Mouse (Mus musculus) thymus, postnatal 14 days (tissue): ENCODE measurements around the gene Atp6v1b1.

Experiments
- DNase-seq: peaks from one replicate; pipeline ENCODE4 v3.0.0; 2021

Atp6v1b1 gene

DNA sequence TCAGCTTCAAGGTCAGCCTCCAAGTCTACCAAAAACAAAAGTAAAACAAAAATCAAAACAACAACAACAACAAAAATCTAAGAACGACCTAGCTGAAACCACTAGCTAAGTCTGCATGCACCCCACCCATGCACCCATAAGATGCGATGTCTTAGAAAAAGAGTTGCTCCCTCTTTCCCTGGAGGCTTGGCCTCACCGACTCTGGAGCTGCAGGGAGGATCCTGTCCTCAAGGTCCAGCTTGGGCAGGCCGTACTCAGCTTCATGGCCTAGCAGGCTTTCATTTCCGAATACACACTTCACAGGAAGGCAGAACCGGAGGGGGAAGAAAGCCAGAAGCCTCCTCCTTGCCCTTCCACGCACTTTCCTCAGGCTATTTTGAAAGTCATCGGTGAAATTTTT, 25.8 kb upstream of the Atp6v1b1 start:
- DNase-seq: no peak

DNA sequence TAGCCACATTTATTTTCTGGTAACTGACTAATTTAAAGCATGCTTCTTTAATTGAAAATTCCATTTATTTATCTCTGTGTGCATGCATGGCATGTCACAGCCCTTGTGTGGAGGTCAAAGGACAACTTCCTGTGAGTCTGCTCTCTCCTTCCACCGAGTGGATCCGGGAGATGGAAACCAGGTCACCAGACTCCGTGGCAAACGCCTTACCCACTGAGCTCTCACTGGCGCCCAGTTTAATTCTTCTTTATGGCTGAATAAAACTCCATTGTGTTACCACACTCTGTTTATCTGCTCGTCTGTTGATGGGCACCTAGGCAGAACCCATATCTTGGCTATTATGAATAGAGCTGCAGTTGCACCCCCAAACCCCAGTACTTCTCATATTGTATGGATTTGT, 20.3 kb upstream of the Atp6v1b1 start:
- DNase-seq: no peak

DNA sequence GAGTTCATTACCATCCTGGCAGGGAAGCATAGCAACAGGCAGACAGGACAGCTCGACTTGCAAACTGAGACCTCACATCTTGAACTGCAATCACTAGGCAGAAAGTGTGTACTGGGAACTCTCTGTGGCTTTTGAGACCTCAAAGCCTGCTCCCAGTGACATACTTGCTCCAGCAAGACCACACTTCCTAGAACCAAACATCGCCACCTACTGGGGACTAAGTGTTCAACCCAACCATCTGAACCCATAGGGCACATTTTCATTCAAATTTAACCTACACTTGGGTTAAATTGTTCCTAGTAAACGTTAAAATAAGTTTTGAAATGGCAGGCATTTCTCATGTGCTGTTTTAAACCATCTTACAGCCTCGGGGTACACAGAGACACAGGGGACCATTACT, 15.6 kb upstream of the Atp6v1b1 start:
- DNase-seq: no peak

DNA sequence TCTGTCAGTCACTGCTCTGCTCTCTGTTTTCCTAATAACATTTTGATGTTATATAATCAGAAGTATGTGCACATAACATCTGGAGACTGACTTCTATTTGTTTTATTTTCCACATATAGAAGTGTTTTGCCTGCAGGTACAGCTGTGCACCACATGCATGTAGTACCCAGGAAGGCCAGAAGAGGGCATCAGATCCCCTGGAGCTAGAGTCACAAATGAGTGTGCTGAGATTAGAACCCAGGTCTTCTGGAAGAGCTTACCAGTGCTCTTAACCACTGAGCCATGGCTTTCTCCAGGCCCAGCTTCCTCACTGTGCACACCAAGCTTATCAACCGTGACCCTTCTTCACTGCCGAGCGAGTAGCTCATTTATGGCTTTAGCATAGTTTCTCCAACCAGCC, 14.3 kb upstream of the Atp6v1b1 start:
- peak; percentile 56 for DNase-seq

DNA sequence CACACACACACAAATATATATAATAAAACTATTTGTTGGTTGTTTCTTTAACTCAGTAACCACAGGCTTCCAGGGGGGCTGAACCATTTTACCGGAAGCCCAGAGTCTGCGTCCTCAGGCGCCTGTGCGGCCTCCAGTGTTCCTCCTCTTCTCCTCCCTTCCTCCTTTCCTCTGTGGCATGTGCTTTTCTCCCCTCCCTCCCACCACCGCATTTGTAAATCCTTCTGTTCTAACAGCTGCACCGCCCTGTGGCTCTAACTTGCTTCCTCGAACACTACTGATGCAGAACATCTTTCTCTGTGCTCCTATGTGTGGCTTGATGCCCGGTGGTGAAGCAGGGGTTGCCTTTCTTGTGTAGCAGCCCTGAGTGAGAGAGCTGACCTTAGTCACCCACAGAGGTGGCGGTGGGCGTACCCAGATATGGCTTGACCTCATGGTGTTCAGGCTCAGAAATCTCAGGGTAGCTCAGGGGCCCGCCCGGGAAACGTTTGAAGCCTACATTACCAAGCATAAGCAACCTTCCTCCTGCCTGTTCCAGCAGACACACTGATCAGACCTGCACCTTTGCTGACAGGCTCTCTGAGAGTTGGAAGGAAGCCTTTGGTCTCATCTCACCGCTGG, 13.3 kb upstream of the Atp6v1b1 start:
- DNase-seq: no peak

DNA sequence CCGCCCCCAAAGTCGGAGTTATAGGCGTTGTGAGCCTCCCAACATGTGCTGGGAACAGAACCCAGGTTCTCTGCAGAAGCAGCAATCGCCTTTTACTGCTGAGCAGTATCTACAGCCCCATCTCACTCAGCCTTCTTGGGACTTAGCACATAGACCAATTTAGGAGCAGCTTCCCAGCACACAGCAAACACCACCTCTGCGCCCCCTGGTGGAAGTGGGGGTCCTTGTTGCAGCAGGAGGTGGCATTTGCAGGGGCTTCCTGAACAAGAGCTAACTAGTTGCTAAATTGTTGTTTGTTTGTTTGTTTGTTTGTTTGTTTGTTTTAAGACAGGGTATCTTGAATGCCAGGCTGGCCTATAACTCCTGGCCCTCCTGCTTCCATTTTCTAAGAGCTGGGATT, 11.7 kb upstream of the Atp6v1b1 start:
- DNase-seq: peak; percentile 82

DNA sequence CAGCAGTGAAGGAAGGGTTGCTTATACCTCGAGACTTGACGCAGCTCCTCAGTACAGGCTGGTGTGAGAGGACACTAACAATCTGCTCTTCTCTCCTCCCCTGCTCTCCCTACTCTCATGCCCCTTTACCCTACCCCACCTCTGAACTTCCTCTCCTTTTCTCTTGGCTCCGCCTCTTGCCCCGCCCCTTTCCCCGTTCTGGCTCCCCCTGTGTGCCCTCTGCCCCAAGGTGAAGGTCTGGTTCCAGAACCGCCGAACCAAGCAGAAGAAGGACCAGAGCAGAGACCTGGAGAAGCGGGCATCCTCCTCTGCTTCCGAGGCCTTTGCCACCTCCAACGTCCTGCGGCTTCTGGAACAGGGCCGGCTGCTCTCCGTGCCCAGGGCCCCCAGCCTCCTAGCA, 5.5 kb upstream of the Atp6v1b1 start:
- peak; percentile 29 for DNase-seq

DNA sequence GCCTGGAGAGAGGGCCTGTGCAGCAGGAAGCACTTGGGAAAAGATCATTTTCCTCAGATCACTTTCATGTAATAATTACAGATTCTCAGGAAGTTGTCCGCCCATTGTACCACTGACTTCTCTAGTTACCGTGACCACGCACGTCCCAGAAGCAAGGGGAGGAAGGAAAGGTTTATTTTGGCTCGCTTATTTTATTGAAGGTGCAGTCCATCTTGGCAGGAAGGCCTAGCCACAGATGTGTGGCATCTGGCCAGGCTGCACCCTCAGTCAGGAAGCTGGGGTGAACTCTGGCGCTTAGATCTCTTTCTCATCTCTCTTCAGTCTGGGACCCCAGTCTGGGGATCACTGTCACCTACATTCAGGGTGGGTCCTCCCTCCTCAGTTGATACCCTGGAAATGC, 4.2 kb upstream of the Atp6v1b1 start:
- DNase-seq: no peak

DNA sequence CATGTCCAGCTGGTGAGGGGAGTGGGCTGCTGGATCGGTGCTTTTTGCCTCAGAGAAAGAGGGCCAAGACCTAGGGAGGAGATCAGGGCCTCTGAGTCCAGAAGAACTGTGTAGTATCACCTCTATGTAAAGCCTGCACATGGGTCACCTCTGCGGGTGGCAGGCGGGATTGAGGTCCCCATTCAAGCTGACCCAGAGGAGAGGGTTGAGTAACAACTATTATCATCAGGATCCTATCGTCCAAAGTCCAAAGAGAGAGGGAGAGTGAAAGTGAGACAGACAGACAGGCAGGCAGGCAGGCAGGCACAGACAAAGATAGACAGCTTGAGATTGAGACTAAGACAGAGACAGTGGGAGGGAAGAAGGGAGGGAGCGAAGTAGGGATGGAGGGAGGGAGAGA, 422 bp downstream of the Atp6v1b1 start:
- no peak for DNase-seq

DNA sequence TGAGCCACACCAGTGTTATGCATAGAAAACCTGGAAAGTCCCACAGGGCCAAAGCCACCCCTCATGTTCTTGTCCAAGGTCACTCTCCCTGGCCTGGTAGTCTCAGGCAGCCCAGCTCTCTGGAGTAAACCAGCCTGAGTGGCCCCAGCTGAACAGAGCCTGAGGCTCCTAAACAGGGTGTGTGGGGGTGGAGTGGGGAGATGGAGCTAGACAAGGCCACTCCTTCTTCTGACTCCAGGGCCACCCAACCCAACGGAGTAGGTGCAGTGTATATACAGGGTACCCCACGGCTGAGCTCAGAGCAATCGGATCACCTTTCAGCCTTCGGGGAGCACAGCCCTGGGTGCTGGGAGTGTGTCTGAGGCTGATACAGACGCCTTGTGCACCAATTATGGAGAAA, 1.3 kb downstream of the Atp6v1b1 start:
- no peak for DNase-seq

DNA sequence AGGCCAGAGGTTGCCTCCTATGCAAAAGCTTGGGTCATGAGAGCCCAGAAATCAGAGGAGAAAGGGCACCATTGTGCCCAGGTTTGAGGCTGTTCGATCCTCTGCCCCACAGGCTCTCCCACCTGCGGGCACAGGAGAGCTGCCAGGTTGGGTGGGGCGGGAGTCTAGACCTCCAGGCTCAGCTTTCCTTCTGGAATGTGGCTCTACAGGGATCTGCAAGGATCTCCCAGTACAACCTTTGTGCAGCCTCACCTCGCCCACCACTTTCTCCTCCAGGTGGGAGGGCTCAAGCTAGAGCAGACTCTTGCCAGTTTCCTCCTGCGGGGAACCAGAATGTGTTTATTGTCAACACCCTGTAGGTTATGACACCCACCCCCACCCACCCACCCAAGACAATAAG, 1.8 kb downstream of the Atp6v1b1 start:
- no peak for DNase-seq

DNA sequence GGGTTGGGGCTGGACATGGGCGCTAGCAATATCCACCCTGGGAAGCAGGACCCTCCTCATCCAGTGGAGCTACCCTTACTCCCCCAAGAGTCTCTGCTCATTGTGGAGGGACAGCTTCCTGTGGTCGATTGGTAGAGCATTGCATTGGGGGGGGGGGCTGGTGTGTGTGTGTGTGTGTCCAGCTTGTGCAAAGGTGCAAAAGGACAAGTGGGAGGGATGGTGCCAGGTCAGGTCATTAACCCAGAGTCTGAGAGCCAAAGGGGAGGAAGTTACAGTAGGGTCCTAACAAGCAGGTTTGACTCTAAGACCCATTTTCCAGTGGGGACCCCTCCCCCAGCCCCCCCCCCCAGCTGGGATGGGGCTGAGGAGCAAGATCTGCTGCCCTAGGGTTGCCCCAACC, 2.7 kb downstream of the Atp6v1b1 start:
- no peak for DNase-seq

DNA sequence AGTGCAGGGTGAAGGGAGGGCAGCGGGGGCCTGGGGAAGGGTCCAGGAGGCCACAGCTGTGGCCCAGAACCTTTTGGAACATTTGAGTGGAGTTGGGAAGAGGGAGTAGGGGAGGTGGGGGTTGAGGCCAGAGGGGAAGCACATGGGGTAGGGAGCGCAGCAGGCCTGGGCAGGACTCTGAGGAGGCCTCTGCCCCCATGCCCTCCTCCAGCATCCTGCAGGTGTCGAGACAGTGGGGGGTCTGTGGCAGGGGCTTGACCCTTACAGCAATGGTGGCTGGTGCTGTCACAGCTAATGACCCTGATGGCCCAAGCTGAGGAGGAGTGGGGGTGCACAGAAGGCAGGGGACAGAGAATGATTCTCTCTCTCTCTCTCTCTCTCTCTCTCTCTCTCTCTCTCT, 6.5 kb downstream of the Atp6v1b1 start:
- no peak for DNase-seq

DNA sequence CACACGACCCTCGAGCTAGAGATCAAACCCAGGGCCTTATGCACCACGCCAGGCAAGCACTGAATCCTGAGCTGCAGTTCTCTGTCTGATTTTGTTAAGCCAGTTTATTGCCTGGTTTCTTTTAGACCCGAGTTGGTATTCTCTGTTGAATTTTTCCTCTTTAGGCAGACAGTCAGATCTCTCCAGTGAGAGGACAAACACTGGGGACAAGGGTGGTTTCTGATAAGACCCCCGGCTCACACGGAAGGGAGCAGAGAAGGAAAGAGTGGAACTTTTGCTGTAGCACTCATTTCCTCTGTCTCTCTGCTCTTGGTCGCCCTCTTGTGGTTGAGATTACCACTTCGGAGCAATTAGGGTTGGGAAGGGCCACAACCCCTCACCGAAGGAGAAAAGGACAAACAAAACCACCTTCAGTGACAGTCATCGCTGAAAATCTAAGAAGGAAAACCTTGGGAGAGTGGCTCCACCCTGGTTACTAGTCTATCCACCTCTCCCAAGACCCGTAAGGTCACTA, 7.4 kb downstream of the Atp6v1b1 start:
- peak; percentile 71 for DNase-seq

DNA sequence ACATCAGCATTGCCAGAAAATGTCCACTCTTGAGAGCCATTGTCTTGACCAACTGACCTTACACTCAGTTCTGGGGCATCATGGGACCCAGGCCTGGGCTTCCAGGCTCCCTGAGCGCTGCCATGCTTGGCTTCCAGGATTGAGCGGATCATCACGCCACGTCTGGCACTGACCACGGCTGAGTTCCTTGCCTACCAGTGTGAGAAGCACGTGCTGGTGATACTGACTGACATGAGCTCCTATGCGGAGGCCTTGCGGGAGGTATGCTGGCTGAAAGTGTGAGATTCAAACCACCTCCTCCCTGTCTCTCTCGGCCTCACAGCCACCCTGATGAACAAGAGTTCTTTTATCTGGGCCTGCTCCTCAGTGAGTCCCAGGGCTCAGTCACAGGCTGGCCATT, 13.3 kb downstream of the Atp6v1b1 start:
- no peak for DNase-seq

DNA sequence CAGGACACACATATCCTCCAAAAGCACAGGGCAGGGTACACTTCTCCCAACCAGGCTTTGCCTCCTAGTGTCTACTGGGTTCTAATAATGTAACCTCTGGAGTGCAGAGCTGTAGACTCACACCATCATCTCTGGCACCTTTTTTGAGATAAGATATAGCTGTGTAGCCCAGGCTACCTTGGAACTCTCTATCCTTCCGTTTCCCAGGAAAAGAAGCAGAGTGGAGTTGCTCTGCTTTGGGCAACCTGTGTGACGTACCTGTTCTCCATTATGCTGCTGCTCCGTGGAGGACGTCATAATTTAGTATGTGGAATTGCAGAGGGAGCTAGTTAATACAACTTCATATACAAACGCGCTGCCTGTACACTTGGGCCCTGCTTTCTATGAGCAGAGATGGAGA, 19.6 kb downstream of the Atp6v1b1 start, which contains the start of gene Ankrd53:
Gene Ankrd53, plus strand, starts transcription at position 301 of the 400 bp plus-strand sequence.
- DNase-seq: no peak

DNA sequence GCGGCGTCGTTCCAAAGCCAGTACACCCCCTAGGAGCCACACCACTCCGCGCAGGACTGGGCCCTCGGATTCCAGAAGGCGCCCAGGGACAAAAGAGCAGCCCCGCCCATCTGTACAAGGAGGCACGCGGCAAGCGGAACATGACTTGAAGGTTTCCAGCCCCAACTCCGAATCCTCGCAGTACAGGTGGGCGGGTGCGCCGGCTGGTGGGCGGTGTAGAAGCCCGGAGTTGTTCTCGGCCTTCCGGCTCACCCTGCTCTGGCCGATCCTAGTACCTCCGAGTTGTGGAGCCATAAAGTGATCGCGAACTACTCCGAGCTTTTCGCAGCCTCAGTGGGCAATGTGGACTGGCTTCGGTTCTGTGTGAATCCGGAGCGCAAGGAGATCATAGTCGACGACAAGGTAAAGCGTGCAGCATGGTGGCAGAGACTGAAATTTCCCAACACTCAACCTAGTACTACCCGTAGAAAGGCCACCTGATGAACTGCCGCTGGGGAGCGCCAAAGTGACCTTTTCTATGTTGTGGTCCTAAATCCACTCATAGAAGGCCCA, 20.2 kb downstream of the Atp6v1b1 start:
- peak; percentile 57 for DNase-seq

DNA sequence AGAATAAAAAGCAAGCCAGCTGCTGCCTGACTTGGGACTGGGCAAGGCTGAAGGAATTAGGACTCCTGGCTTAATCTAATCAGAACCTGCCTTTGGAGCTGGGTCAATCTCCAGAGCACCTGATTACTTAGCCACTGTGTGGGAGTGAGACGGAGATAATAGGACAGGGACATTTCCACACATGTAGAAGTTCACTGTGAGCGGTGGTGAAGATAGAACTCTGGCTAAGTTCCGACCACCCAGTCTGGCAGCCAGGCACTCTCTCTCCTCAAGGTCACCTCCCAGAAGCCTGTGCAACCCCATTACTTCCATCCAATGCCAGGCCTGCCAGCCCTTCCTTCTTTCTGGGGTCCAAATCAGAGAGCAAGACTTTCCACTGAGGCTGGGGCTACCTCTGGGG, 24.2 kb downstream of the Atp6v1b1 start:
- no peak for DNase-seq

DNA sequence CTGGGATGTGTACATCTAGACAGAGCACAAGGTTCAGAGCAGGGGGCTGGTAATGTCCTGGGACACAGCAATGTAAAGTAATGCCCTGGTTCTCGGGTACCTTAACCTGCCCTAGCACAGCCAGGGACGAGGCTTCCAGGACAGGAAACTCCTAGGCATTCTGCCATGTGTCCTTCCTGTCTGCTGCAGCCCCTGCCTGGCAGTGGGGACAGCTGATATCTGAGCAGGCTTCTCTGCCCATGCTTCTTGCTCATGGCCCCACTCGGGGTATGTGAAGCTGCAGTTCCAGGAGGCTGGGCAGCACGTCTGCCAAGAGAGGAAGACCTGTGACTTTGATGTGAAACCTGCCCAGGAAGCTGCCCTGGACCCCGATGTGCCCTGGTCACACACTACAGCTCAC, 25.7 kb downstream of the Atp6v1b1 start:
- DNase-seq: no peak

DNA sequence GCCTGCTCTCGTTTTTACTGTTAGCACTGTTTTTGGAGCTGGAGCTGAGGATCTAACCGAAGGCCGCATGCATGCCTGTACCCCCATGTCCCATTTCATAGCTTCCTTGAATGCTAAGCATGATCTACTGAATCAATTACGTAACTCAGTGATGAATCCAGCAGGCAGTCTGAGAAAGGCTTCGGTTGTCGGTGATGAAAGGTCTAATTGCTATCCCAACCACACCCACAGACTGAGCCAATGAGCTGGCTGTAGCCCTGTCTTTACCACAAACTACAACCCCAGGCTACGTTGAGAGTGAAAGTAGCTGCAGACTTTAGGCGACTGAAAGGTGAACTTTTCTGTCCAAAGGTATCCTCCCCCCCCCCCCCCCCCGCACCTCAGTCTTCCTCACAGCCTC, 31.3 kb downstream of the Atp6v1b1 start:
- DNase-seq: no peak

DNA sequence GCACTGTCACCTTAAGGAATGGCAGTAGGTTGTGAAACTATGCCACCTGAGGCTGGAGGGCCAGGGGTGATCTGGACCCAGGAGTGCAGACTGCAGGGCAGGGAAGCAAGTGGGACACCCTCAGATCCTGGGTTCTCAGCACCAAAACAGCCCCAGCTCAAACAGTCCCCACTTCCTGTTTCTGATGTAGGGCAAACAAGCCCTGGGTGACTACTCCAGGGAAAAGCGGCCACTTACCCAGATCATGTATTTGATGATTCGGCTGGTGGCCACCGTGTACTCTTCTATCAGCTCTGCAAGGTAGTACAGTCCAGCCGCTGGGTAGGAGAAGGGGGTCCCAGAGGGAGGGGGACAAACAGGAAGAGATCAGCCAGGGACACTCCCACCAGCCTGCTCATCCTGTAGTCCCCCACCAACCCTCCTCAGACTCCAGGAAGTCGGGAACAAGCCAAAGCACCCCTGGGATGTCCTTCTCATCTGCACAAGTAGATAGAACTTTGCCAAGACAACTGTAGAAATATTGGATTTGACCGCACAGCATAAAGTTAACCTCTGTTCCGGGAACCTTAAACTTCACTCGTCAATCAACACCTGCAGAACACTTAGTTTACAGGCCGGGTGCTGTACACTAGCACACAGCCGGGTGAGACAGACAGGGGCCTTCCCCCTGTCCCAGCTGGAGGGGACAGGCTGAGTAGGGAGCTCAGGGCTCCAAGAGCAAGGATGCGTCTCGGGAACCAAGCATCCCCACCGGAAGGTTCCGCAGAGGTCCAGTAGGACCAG, 32.2 kb downstream of the Atp6v1b1 start:
- DNase-seq: peak; percentile 56

DNA sequence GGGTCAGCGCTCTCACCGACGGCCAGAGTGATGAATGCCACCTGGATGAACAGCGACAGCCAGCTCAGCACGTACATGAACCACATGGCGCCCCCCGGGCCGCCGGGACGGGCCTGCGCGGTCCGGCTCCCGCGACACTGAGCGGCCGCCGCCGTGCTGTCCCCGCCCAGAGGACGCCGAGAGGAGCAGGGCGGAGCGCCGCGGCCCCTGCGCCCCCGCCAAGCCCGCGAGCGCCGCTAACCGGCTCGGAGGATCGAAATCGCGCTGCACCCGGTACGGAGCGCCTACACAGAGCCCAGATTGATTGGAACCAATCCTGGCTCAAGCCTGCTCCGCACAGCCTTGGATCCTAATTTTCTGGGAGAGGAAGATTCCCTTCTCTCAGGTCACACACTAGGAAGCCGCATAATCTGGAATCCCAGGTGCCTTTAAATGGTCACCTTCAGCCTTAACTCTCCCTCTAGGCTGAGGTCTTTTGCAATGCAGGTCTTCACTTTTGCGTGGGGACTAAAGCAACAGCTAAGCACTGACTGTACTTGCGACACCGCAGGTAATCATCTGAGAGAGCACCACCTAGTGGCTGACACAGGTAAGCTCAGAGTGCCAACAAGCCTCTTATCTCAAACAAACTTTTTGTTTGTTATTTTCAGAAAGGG, 33.0 kb downstream of the Atp6v1b1 start, which contains the start of gene Tex261:
Gene Tex261, minus strand, starts transcription at position 176 of the 656 bp plus-strand sequence.
- peak; percentile 92 for DNase-seq

DNA sequence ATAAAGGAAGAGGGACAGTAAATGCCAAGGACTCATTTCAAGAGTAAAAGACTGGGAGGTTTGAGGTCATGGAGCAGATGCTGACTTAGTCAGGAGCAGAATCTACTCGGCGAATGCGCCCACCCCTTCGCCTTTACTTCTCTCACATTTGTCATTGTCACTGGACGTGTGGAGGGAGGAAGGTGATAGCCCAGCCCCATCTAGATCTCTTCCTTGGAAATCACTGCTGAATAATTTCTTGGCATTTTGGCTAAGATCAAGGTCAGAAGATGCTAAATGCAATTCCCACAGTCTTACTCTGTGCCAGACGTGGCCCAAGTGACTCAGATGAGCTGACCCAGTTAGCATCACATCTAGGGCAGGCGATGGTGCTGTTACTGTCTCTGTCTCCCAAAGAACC, 35.5 kb downstream of the Atp6v1b1 start:
- DNase-seq: no peak

DNA sequence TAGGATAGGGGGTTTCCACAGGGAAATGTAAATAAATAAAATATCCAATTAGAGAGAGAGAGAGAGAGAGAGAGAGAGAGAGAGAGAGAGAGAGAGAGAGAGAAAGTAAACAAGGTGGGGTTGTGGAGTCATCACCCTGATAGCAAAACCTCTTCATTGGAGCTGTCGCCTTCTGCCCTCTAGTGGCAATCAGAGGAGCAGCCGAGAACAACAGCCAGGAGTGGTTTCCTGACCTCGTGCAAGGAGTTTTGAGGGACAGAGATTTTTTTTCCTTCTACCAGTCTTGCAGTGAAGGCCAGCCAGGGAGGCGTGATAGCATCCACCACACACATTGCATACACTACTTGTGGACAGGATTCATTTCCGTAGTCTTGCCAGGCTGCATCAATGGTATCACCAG, 36.2 kb downstream of the Atp6v1b1 start:
- peak; percentile 68 for DNase-seq
